Mouse (Mus musculus) CH12.LX (cell line): ENCODE measurements around the gene 2010300C02Rik. TPM values are rescaled to one million over a fixed set of nuclear protein-coding genes. Genes with fewer than 3 reads are reported as not detected.

Experiments used
- DNase-seq: peaks from one replicate; pipeline ENCODE4 v3.0.0-alpha.2; 2013; ENCODE audit errors: extremely low read depth
- H3K27ac ChIP-seq: 2 replicates; pipeline ENCODE4 v1.5.1; 2012; ENCODE audit warnings: low read depth, mild to moderate bottlenecking, control low read depth, moderate library complexity; ENCODE audit not compliant: insufficient read depth
- H3K27me3 ChIP-seq: replicated peaks from 2 replicates; pipeline ENCODE3; 2012; ENCODE audit warnings: inconsistent platforms
- H3K36me3 ChIP-seq, 2 experiments: replicated peaks in 1 of 2; 2 replicates each; pipeline versions ENCODE3 to v1.6.1; 2012; ENCODE audit warnings: inconsistent platforms in 1 of 2, low read length in 1 of 2, mild to moderate bottlenecking in 1 of 2, mixed read lengths in 1 of 2, moderate library complexity in 1 of 2; ENCODE audit not compliant: control insufficient read depth in 1 of 2, insufficient read depth in 1 of 2
- H3K4me1 ChIP-seq, 2 experiments: 2 replicates each; pipeline ENCODE4 v1.6.1; 2012; ENCODE audit warnings: inconsistent platforms in 1 of 2, moderate library complexity in 1 of 2; ENCODE audit not compliant: insufficient read depth in 2 of 2, control insufficient read depth in 1 of 2
- H3K4me2 ChIP-seq: 2 replicates; pipeline ENCODE4 v1.6.1; 2012; ENCODE audit warnings: low read depth, mild to moderate bottlenecking, control low read depth; ENCODE audit not compliant: poor library complexity, insufficient read depth, severe bottlenecking
- H3K4me3 ChIP-seq, 3 experiments: fragments of 150-350 bp in 1 of 3; sonication (generic) in 1 of 3; replicated peaks in 1 of 3; 2 replicates each; pipeline versions ENCODE3 to v1.5.1; 2011 to 2012; ENCODE audit warnings: low read depth in 2 of 3, low read length in 2 of 3, mild to moderate bottlenecking in 2 of 3, moderate library complexity in 2 of 3, control low read depth in 1 of 3, improper control_type of control experiment in 1 of 3, inconsistent platforms in 1 of 3, mixed read lengths in 1 of 3; ENCODE audit not compliant: poor library complexity in 1 of 3
- H3K79me2 ChIP-seq: replicated peaks from 2 replicates; pipeline ENCODE4 v1.6.1; 2012; ENCODE audit warnings: mild to moderate bottlenecking, moderate library complexity; ENCODE audit not compliant: control insufficient read depth, poor library complexity, insufficient read depth, severe bottlenecking; ENCODE audit errors: extremely low read depth
- H3K9ac ChIP-seq: 2 replicates; pipeline ENCODE4 v1.6.1; 2012; ENCODE audit warnings: low read depth, mild to moderate bottlenecking, control low read depth, moderate library complexity; ENCODE audit not compliant: insufficient read depth
- H3K9me3 ChIP-seq: replicated peaks from 2 replicates; pipeline ENCODE3; 2012; ENCODE audit warnings: low read length, inconsistent platforms, mixed read lengths
- BHLHE40 ChIP-seq: IDR thresholded peaks from 2 replicates; pipeline ENCODE4 v1.6.1; 2011; ENCODE audit warnings: mild to moderate bottlenecking, low read depth, low read length, improper control_type of control experiment
- CHD2 ChIP-seq: IDR thresholded peaks from 2 replicates; pipeline ENCODE4 v1.6.1; 2011; ENCODE audit warnings: low read length, improper control_type of control experiment
- E2F4 ChIP-seq: IDR thresholded peaks from 2 replicates; pipeline ENCODE4 v1.6.1; 2011; ENCODE audit warnings: low read depth, low read length, improper control_type of control experiment; ENCODE audit not compliant: insufficient replicate concordance
- ELF1 ChIP-seq: IDR thresholded peaks from 2 replicates; pipeline ENCODE4 v1.6.1; 2014; ENCODE audit warnings: low read depth, mild to moderate bottlenecking, inconsistent platforms, low read length, improper control_type of control experiment
- EP300 ChIP-seq: IDR thresholded peaks from 2 replicates; pipeline ENCODE4 v1.6.1; 2011; ENCODE audit warnings: low read length, improper control_type of control experiment
- ETS1 ChIP-seq: conservative IDR thresholded peaks from 2 replicates; pipeline ENCODE4 v1.6.1; 2012; ENCODE audit warnings: low read depth, mild to moderate bottlenecking, inconsistent platforms, low read length, improper control_type of control experiment, moderate library complexity
- HCFC1 ChIP-seq: IDR thresholded peaks from 2 replicates; pipeline ENCODE4 v1.6.1; 2012; ENCODE audit warnings: low read depth, mild to moderate bottlenecking, inconsistent platforms, low read length, improper control_type of control experiment
- JUN ChIP-seq: IDR thresholded peaks from 2 replicates; pipeline ENCODE4 v1.6.1; 2011; ENCODE audit warnings: low read depth, mild to moderate bottlenecking, low read length, improper control_type of control experiment, moderate library complexity; ENCODE audit not compliant: insufficient read depth
- JUND ChIP-seq: conservative IDR thresholded peaks from 2 replicates; pipeline ENCODE4 v1.6.1; 2011; ENCODE audit warnings: low read depth, low read length, improper control_type of control experiment
- MAFK ChIP-seq: IDR thresholded peaks from 2 replicates; pipeline ENCODE4 v1.6.1; 2011; ENCODE audit warnings: low read length, improper control_type of control experiment; ENCODE audit not compliant: insufficient replicate concordance
- MAZ ChIP-seq: IDR thresholded peaks from 2 replicates; pipeline ENCODE4 v1.6.1; 2012; ENCODE audit warnings: low read depth, mild to moderate bottlenecking, inconsistent platforms, low read length, improper control_type of control experiment, moderate library complexity
- MEF2A ChIP-seq: IDR thresholded peaks from 2 replicates; pipeline ENCODE4 v1.6.1; 2014; ENCODE audit warnings: low read depth, mild to moderate bottlenecking, inconsistent platforms, low read length, improper control_type of control experiment, borderline replicate concordance
- MXI1 ChIP-seq: IDR thresholded peaks from 2 replicates; pipeline ENCODE4 v1.6.1; 2011; ENCODE audit warnings: mild to moderate bottlenecking, low read depth, low read length, improper control_type of control experiment
- MYC ChIP-seq: IDR thresholded peaks from 2 replicates; pipeline ENCODE4 v1.6.1; 2011; ENCODE audit warnings: low read depth, mild to moderate bottlenecking, improper control_type of control experiment, low read length
- NRF1 ChIP-seq: IDR thresholded peaks from 2 replicates; pipeline ENCODE4 v1.6.1; 2014; ENCODE audit warnings: low read depth, mild to moderate bottlenecking, inconsistent platforms, low read length, improper control_type of control experiment, moderate library complexity
- PAX5 ChIP-seq: IDR thresholded peaks from 2 replicates; pipeline ENCODE4 v1.6.1; 2012; ENCODE audit warnings: low read length, inconsistent platforms, mixed read lengths
- POLR2A ChIP-seq: IDR thresholded peaks from 2 replicates; pipeline ENCODE4 v1.6.1; 2011; ENCODE audit warnings: low read depth, mild to moderate bottlenecking, improper control_type of control experiment, low read length
- RAD21 ChIP-seq: IDR thresholded peaks from 2 replicates; pipeline ENCODE4 v1.6.1; 2011; ENCODE audit warnings: low read depth, mild to moderate bottlenecking, low read length, improper control_type of control experiment, moderate library complexity
- RCOR1 ChIP-seq: conservative IDR thresholded peaks from 2 replicates; pipeline ENCODE4 v1.6.1; 2012; ENCODE audit warnings: low read depth, mild to moderate bottlenecking, inconsistent platforms, low read length, improper control_type of control experiment
- SIN3A ChIP-seq: IDR thresholded peaks from 2 replicates; pipeline ENCODE4 v1.6.1; 2012; ENCODE audit warnings: low read length, improper control_type of control experiment, inconsistent platforms
- TCF12 ChIP-seq: IDR thresholded peaks from 2 replicates; pipeline ENCODE4 v1.6.1; 2014; ENCODE audit warnings: low read depth, mild to moderate bottlenecking, inconsistent platforms, low read length, improper control_type of control experiment
- UBTF ChIP-seq: IDR thresholded peaks from 2 replicates; pipeline ENCODE4 v1.6.1; 2012; ENCODE audit warnings: low read depth, mild to moderate bottlenecking, inconsistent platforms, low read length, improper control_type of control experiment, moderate library complexity
- USF1 ChIP-seq: IDR thresholded peaks from 2 replicates; pipeline ENCODE4 v1.6.1; 2014; ENCODE audit warnings: low read depth, mild to moderate bottlenecking, inconsistent platforms, low read length, improper control_type of control experiment
- ZC3H11A ChIP-seq: IDR thresholded peaks from 2 replicates; pipeline ENCODE4 v1.6.1; 2012; ENCODE audit warnings: low read depth, mild to moderate bottlenecking, inconsistent platforms, low read length, improper control_type of control experiment
- dilution Hi-C: fragments of 300-500 bp; cut with MboI; formaldehyde crosslinking; loops from 2 replicates; pipeline ENCODE4 v1.14.3; 2020; ENCODE audit warnings: low sequenced_read_pairs; ENCODE audit not compliant: extremely low pct_unique_long_range_greater_than_20kb, extremely low pct_ligation_motif_present
- in situ Hi-C: fragments of 300-500 bp; cut with MboI; formaldehyde crosslinking; loops from 3 replicates; pipeline ENCODE4 v1.14.3; 2019; ENCODE audit warnings: low sequenced_read_pairs, low pct_ligation_motif_present, low pct_unique_long_range_greater_than_20kb, mixed read lengths
- polyA plus RNA-seq: library from polyadenylated mRNA; unstranded; fragments of >175 nt; gene quantifications from 2 replicates; pipeline ENCODE4 v1.2.1, GENCODE M21; 2012; ENCODE audit warnings: low read depth; ENCODE audit not compliant: insufficient read length
- total RNA-seq, 2 experiments: library from RNA; depleted of rRNA; stranded (reverse); fragments of 300-350 nt in 1 of 2; fragments of >200 nt in 1 of 2; gene quantifications; 2 replicates each; pipeline ENCODE4 v1.2.3; 2012 to 2014

Gene 2010300C02Rik
- total and polyA plus RNA-seq, 3 experiments: 0.08 to 0.25 (median 0.09) TPM

DNA sequence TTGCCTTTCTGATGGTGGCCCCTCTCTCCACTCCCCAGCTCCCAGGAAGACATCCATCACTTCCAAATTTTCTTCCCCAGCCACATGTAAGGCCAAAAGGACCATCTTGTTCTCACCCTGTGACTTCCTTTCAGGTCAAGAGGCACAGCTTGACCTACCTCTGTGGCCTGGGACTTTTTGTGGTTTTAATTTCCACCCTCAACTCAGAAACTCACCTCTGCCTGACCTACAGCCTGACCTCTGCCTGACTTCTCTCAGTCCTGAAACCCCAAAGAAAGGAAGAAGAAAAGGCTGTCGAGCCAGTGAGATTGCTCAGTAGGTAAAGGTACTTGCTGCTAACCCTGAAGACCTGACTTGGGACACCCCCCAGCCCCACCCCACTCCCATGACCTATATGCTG, 100.3 kb downstream of the 2010300C02Rik start (continued):
- TF ChIP-seq HCFC1 (no peak), MEF2A (peak; percentile 54; the same call in 1 of the 2 replicates), UBTF (no peak)

DNA sequence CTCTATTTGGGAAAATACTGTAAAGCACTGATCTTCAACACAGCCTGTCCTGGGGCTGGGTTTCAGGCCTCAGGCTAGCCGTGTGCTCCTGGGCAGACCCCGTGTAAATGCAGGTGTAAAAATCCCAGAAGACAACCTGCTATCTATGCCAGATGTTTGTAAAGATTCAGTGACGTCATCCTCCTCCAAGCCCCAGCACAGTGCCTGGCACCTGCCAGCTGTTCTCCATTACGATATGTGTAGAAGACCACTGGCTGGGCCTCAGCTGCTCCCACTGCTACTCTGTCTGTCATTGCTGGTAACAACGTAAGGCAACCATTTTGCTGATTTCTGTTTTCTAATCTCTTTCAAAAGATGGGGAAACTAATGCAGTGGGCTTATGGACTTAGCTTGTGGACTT, 102.8 kb downstream of the 2010300C02Rik start:
- H3K27ac ChIP-seq: no peak overlapping the region
- no peak overlapping the region for H3K9ac ChIP-seq
- DNase-seq: peak; percentile 58
- peak; percentile 31; the same call in 1 of the 2 replicates for TF ChIP-seq BHLHE40
- no peak for TF ChIP-seq ZC3H11A
- TF ChIP-seq MXI1: no peak
- no peak for TF ChIP-seq SIN3A
- TF ChIP-seq MAFK: no peak
- 0 out of 2 replicates have a peak, but pooled peaks have one; percentile 25 for TF ChIP-seq CHD2
- TF ChIP-seq ETS1: peak; percentile 73
- no peak for TF ChIP-seq RAD21
- no peak for TF ChIP-seq POLR2A
- TF ChIP-seq NRF1: no peak
- TF ChIP-seq EP300: peak; percentile 72; the same call in 1 of the 2 replicates
- TF ChIP-seq PAX5: no peak
- no peak for TF ChIP-seq USF1
- peak; percentile 59 for TF ChIP-seq JUN
- TF ChIP-seq TCF12: peak; percentile 92
- TF ChIP-seq ELF1: no peak
- TF ChIP-seq MYC: no peak
- TF ChIP-seq JUND: peak; percentile 57; the same call in 1 of the 2 replicates
- no peak for TF ChIP-seq UBTF
- no peak for TF ChIP-seq MAZ
- no peak for TF ChIP-seq RCOR1
- TF ChIP-seq E2F4: no peak
- no peak overlapping the region for H3K4me3 ChIP-seq
- dilution Hi-C loops (no loop called here), in situ Hi-C loops (no loop called here)
- H3K79me2 ChIP-seq: no peaks in the 10 kb centered on the region
- H3K36me3 ChIP-seq: no peaks in the 10 kb centered on the region
- H3K4me2 ChIP-seq: no peak overlapping the region
- H3K27me3 ChIP-seq: no peaks in the 10 kb centered on the region
- H3K4me1 ChIP-seq: peaks cover 42 to 76% of the 10 kb centered on the region in 2 experiments
- H3K9me3 ChIP-seq: no peaks in the 10 kb centered on the region
